Mouse (Mus musculus) Muller cell, postnatal 12 days (primary cell): ENCODE data around the gene Cd52.

Experiments
- DNase-seq: peaks from one replicate; pipeline ENCODE4 v3.0.0-alpha.2; 2015; ENCODE audit errors: inconsistent ontology term

The Cd52 gene

GRCm38 (mm10) chr4:134119042-134119441, 24.2 kb upstream of the Cd52 start:
- no peak for DNase-seq

DNA sequence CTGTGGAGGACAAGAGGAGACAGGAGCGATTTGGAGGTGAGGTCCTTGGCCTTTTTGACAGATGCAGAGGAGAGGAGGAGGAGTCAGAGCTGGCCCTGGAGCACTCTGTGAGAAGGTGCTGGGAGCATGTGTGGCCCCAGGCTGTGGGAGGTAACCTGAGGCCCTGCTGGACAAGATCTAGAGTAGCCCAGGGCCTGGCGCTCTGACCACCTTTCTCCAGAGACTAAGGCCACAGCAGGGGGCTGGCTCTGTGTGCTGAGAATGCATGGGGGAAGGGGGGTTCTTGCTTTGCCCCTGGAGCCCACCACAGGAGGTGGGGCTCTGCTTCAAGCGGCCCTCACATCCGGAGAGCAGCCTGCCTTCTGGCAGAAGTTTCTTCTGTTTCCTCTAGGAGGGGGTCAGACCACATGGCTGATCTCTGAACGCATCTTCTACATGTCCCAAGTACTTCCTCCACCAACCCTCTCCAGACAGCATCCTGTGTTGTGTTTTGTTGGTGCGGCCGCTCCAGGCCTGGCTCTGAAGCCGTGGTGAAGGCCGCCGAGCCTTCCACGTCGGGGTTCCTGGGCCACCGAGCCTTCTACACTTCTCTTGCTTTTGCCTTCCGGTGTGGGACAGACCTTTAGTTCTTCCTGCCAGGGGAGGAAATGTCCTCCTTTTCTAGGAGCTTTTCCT, 23.4 kb upstream of the Cd52 start:
- no peak for DNase-seq

DNA sequence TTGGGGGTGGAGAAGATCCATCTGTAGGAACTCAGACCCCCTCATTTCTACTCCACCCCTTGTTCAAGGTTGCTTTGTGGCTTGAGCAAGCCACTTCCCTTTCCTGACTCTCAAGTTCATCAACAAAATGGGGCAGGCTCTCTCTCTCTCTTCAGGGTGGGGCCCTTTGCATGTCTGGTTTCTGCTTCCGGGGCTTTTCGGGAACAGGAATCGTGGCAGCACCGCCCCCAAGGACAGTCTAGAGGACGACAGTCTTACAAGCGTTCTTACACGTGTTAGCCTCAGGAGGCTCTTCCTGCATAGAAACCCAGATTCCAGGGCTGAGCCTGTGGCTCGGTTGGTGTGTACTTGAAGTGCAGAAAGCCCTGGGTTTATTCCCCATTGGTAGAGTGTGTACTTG, 22.1 kb upstream of the Cd52 start:
- no peak for DNase-seq

GRCm38 (mm10) chr4:134116501-134116900, 21.6 kb upstream of the Cd52 start:
- no peak for DNase-seq

GRCm38 (mm10) chr4:134115215-134116144, 20.6 kb upstream of the Cd52 start:
- DNase-seq = no peak

DNA sequence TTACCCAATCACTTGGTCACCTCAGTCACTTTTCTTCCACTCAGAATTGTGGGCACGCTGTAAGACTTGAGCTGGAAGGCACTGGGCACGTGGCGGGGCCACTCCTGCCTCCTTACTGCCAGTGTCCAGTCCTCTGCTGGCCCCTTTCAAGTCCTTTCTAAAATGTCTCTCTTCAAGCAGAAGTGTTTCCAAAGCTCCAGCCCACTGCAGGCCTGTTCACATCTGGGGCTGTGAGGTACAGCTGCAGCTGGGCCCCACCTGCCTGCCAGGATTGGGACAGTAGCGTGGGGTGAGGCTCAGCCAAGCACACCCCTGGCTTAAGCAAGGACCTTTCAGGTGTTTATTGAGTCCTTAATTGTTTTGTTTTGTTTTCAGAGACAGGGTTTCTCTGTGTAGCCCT, 19.2 kb upstream of the Cd52 start:
- no peak for DNase-seq

DNA sequence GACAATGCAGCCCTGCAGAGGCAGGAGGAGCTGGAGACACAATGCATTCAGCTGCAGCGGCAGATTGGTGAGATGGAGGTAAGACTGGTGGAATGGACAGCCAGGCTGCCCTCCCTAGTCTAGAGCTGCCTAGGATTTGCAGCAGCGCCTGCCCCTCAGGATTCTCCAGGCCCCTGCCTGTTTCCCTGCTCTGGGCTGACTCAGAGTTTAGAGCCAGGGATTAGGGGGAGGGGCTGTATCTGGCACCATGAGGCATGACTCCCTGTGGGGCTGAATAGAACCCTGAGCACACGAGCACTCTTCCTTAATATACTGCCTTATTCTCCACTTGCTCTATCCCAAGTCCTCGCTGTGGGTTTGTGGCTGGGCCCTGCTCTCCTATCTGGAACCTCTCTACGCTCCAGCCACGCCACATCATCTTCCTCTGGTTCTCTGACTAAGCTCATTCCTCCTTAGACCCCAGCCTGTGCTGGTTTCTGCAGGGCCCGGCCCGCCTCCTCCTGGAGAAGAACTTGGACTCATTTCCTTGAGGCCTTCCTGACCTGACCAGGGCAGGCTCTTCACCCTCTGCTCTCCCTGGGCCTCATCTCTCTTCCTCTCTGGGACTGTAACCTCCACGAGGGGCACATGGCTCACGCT, 18.6 kb upstream of the Cd52 start:
- no peak for DNase-seq

DNA sequence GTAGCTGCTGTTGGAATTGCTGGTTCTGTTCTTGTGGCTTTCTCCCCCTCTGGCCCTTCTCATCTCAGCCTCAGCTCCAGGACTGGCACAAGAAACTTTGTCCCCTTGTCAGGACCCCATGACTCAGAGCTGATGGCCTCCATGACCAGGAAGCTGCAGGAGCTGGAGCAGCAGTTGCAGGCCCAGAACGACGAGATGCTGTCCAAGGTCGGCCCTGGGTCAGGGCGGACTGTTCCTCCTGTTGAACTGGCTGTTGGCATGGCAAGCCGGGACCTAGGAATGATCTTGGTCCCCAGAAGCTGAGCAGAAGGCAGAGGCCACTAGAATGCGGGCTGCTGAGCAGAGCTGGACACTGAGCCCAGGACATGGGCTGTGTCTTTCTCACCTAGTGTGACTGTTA, 17.5 kb upstream of the Cd52 start:
- DNase-seq = no peak

DNA sequence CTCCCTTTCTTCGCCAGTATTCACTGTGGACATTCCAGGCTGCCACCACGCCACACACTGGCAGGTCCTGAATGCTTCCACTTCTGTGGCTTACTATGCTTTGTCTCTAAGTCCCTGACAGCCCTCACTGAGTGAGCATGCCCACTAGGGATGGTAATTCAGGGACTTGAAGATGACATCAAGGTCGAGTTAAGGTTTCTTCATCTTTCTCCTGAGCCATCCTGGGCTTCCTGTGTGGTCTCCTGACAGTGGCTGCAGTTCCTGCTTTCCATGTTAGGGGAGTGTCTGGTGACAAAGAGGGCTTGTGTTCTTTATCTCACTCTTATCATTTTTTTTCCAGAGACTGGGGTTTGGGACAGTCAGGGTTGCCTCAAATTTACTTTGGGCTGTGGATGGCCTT, 15.8 kb upstream of the Cd52 start:
- no peak for DNase-seq

- no peak for DNase-seq
Observed at GRCm38 (mm10) chr4:134108196-134108595, 13.3 kb upstream of the Cd52 start.

DNA sequence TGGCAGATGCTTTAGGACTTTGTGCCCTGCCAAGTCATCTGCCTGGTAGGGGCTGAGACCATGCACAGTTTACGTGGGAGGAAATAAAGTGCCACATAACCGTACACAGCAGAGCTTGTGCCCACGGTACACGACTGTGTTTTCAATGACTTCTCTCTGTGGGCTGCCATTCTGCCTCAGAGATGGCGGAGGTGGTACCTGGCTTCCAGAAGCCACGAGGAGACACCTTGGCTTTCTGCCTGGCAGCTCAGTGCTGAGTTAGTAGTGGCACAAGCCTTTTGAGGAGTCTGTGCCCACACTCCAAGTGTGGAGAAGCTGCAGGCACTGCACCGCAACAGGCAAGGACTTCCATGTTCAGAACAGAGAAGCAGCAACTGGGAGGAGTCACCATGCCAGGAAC, 12.8 kb upstream of the Cd52 start:
- DNase-seq = no peak

GRCm38 (mm10) chr4:134106105-134106504, 11.2 kb upstream of the Cd52 start:
- no peak for DNase-seq

GRCm38 (mm10) chr4:134102742-134103119, 7.8 kb upstream of the Cd52 start:
- no peak for DNase-seq

DNA sequence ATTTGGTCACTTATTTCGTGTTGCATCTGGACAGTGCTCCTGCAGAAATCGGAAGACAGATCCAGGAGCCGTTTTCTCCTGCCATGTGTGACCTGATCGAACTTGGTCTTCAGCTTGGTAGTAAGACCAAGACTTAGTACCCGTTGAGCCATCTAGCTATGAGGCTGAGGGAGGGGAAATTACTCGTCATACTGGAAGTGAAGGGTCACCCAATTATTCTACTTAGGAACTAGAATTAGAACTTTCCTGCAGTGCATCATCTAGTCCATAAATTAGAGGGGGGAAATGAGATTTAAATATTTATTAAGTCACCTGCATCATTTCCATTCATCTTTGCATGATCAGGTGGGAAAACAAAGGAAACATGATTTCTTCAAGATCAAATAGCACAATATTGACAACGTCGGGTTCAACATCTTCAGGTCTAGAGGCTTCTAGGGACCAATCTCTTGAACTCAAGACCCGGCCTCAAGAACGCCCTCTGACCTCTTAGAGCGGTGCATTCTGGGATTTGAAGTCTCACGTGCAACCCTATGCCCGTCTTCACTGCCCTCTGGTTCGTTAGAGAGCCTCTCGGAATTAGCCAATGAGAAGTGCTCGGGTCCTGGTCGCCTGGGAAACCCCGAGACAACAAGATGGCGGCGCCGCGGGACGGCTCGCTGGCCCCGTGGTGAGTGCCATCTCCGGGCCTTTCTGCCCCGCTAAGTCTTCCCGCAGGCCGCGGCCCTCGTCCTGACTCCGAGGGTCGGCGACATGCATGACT, 7.3 kb upstream of the Cd52 start, which contains the start of gene Ubxn11:
Gene Ubxn11, plus strand, starts transcription at position 592 of the 763 bp plus-strand sequence.
- DNase-seq = peak; percentile 90

- DNase-seq = no peak
Observed at GRCm38 (mm10) chr4:134100245-134100644, 5.4 kb upstream of the Cd52 start.

GRCm38 (mm10) chr4:134098628-134099027, 3.7 kb upstream of the Cd52 start:
- DNase-seq = no peak

- no peak for DNase-seq
Observed at GRCm38 (mm10) chr4:134097015-134097608, 2.2 kb upstream of the Cd52 start.

DNA sequence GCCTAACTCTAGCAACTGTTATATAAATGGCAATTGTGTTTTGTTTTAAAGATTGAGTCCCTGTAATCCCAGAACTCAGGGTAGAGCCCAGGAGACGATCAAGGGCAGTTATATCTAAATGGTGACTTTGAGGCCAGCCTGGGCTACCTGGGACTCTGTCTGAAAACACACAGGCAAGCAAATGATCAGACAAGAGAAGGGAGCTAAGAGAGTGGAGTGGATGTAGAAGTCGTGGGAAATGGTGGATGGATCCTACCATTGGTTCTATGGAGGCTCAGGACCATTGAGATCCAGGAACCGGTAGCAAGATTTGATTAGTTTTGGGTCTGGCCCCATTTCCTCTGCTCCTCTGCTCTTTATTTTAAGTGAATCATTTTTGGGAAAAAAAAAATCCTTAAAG, 1.2 kb upstream of the Cd52 start:
- DNase-seq = no peak

GRCm38 (mm10) chr4:134094004-134094564, 798 bp downstream of the Cd52 start:
- no peak for DNase-seq

DNA sequence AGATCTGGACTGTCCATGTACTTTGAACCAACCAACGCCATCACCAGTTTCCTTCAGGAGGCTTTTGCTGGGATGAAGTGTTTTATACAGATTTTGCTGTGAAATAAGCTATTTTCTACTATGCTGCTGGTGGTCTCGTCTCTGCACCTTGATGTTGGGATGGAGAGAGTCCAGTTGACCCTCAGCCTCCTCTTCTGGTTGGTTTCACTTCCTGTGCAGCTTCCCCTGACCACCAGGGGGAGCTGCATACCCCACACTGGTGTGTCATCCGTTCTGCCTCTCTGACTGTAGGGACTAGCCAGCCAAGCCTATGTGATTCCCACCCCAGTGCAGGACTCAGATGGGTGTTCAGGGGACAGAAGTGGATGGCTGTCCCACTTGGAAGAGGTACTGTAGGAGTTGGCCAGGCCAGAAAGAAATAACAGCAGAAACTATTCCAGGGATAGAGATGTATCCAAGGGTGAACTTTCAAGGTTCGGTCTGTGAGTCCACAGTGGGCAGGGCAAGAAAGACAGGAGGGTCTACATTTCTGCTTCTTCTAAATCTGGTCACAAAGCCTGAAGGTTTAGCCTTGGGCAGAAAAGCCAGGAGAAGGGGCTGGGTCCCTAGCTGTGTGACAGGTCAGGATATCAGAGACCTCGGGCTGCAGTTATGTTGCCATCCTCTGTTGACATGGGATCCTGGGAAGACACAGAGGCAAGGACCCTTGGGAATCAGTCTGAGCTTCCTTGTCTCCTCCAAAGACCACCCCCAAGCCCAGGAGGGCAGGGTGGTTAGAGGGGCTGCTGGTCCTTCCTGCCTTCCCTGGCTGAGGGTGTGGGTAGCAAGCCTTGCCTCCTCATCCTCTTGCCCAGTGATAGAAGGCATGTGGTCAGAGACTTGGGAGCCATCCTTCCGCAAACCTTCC, 2.2 kb downstream of the Cd52 start:
- DNase-seq = peak; percentile 19
